11 mouse cellular contexts compared by ENCODE assay signal in genomic region chr7:29368004-29368320, GRCm38 (mm10).
DNase-seq lines count a peak whose midpoint lies in the region; ATAC-seq lines count a peak whose summit lies in the region.
"Had no signal": no experiment of that assay in that cellular context is flagged by ENCODE, and none has a peak within 500 bp of the region (broad histone marks: within the 10 kb centered on the region; RNA-seq: fewer than 3 reads in every experiment).

No protein-coding gene starts in this region.

- H3K36me3 ChIP-seq in limb, embryonic 12.5 days, result peaks cover 41% of the 10 kb centered on the region
- H3K36me3 ChIP-seq in limb, embryonic 10.5 days, result peaks cover 35% of the 10 kb centered on the region
- no peaks in the 10 kb centered on the region for H3K36me3 ChIP-seq in hindbrain, embryonic 11.5 days (ENCODE audit: control insufficient read depth, insufficient read depth, low read length)
- peaks cover 13% of the 10 kb centered on the region for H3K36me3 ChIP-seq in midbrain, embryonic 13.5 days

- H3K4me2 ChIP-seq in limb, embryonic 12.5 days, result 0 out of 2 replicates have a peak overlapping the region, but pooled peaks have one; percentile 5
- no peak overlapping the region for H3K4me2 ChIP-seq in hindbrain, embryonic 11.5 days (replicated peaks; ENCODE audit: low read depth, low read length)
- H3K4me2 ChIP-seq in midbrain, embryonic 13.5 days (replicated peaks), result no peak overlapping the region

- no peak for DNase-seq in limb, embryonic 10.5 days (ENCODE audit: low spot score)
- no peak for DNase-seq in hindbrain, embryonic 11.5 days (ENCODE audit: low spot score)
- DNase-seq in thymus, postnatal 36 days, result peak; percentile 15 to 40
- no peak for DNase-seq in heart, adult 18-20 months
- DNase-seq: gastrocnemius, postnatal 36 days; kidney, adult 11 months had no signal

- WGBS in limb, embryonic 12.5 days, result 40% methylated on average over 5 of the region's 5 CpGs
- WGBS in limb, embryonic 10.5 days, result 48% methylated on average over 5 of the region's 5 CpGs
- 62% methylated on average over 5 of the region's 5 CpGs for WGBS in hindbrain, embryonic 11.5 days
- 41% methylated on average over 5 of the region's 5 CpGs for WGBS in midbrain, embryonic 13.5 days

- no peak overlapping the region for H3K4me3 ChIP-seq in limb, embryonic 12.5 days (replicated peaks)
- H3K4me3 ChIP-seq in limb, embryonic 10.5 days, result no peak overlapping the region
- no peak overlapping the region for H3K4me3 ChIP-seq in hindbrain, embryonic 11.5 days (ENCODE audit: low read depth, low read length)
- H3K4me3 ChIP-seq in midbrain, embryonic 13.5 days (replicated peaks), result no peak overlapping the region
- H3K4me3 ChIP-seq: myocyte had no signal

- no peaks in the 10 kb centered on the region for H3K9me3 ChIP-seq in limb, embryonic 12.5 days
- H3K9me3 ChIP-seq in limb, embryonic 10.5 days (replicated peaks), result no peaks in the 10 kb centered on the region
- H3K9me3 ChIP-seq in hindbrain, embryonic 11.5 days (ENCODE audit: control insufficient read depth, low read length), result no peaks in the 10 kb centered on the region
- H3K9me3 ChIP-seq in midbrain, embryonic 13.5 days, result no peaks in the 10 kb centered on the region

- H3K27me3 ChIP-seq in limb, embryonic 12.5 days, result no peaks in the 10 kb centered on the region
- no peaks in the 10 kb centered on the region for H3K27me3 ChIP-seq in limb, embryonic 10.5 days (ENCODE audit: low read depth, poor library complexity, severe bottlenecking)
- no peaks in the 10 kb centered on the region for H3K27me3 ChIP-seq in hindbrain, embryonic 11.5 days (ENCODE audit: control insufficient read depth, insufficient read depth, low read length)
- no peaks in the 10 kb centered on the region for H3K27me3 ChIP-seq in midbrain, embryonic 13.5 days

- ATAC-seq in limb, embryonic 12.5 days (ENCODE audit: insufficient number of reproducible peaks, insufficient read depth, low FRiP score, low TSS enrichment, low read depth), result no peak
- ATAC-seq in hindbrain, embryonic 11.5 days (ENCODE audit: low FRiP score), result 0 out of 2 replicates have a peak, but pooled peaks have one; percentile 4
- ATAC-seq in midbrain, embryonic 13.5 days, result no peak
- no peak for ATAC-seq in CD4-positive, CD25-positive, alpha-beta regulatory T cell, adult 4 months

- no peak overlapping the region for H3K9ac ChIP-seq in limb, embryonic 12.5 days (replicated peaks)
- no peak overlapping the region for H3K9ac ChIP-seq in hindbrain, embryonic 11.5 days (ENCODE audit: low read depth, low read length)
- peak overlapping the region; percentile 42 for H3K9ac ChIP-seq in midbrain, embryonic 13.5 days (replicated peaks)

- peaks cover 11% of the 10 kb centered on the region for H3K4me1 ChIP-seq in limb, embryonic 12.5 days (replicated peaks)
- H3K4me1 ChIP-seq in limb, embryonic 10.5 days, result peaks cover 6% of the 10 kb centered on the region; the same call in 1 of the 2 replicates
- H3K4me1 ChIP-seq in hindbrain, embryonic 11.5 days (replicated peaks; ENCODE audit: control insufficient read depth, insufficient read depth, low read length), result no peaks in the 10 kb centered on the region
- peaks cover 14% of the 10 kb centered on the region for H3K4me1 ChIP-seq in midbrain, embryonic 13.5 days (replicated peaks)

- H3K27ac ChIP-seq in limb, embryonic 12.5 days, result no peak overlapping the region
- no peak overlapping the region for H3K27ac ChIP-seq in limb, embryonic 10.5 days
- no peak overlapping the region for H3K27ac ChIP-seq in hindbrain, embryonic 11.5 days (ENCODE audit: low read depth, low read length)
- H3K27ac ChIP-seq in midbrain, embryonic 13.5 days, result peak overlapping the region; percentile 82
- H3K27ac ChIP-seq: macrophage had no signal

Comparison
In these comparisons a context has a peak if more than half of its experiments do, and no peak if none do; other contexts are left out.
1. DNase-seq: peak in thymus, postnatal 36 days (2 of 2); none in limb, embryonic 10.5 days (single experiment), hindbrain, embryonic 11.5 days (single experiment) and heart, adult 18-20 months (0 of 2).